Mouse (Mus musculus): ENCODE measurements around the gene Tnks2.
"Not testable (repeated sequence)": the region's sequence is repeated elsewhere in the genome, so short reads cannot be mapped to it uniquely, and the experiment has no call there.

Tnks2 gene

DNA sequence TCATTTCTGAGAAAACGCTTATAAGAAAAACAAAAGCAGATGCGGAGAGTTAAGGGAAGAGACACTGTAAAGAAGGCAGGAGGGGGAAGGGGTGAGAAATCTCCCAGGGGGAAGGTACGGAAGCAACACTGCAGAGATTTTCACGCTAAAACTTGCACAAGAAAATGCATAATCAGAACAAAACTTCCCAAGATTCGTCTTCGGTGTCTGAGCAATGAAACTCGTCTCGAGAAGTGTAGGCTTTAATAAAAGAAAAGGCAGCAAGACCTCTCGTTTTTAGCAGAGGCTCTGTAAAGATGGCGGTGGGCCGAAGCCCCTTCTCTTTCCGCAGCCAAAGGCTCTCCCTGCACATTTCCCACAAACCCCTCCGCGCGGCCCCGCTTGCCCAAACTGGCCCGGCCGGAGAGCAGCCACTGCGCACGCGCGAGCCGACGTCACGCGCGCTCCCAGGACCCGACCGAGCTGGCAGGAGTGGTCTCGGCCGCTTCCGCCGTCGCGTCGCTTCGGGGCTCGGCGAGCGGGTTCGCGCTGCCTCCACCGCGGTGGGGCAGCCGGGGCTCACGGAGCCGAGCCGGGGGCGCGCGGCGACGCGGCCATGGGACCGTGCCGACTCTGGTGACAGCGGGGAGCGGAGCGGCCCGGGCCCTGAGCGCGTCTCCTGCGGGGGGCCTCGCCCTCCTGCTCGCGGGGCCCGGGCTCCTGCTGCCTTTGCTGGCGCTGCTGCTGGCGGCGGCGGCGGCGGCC, at the start of gene Tnks2:
Tnks2 (plus strand) TSS at position 445 of the 744 bp plus-strand sequence.
- peak; percentile 98 for DNase-seq (ENCODE audit: low spot score)

DNA sequence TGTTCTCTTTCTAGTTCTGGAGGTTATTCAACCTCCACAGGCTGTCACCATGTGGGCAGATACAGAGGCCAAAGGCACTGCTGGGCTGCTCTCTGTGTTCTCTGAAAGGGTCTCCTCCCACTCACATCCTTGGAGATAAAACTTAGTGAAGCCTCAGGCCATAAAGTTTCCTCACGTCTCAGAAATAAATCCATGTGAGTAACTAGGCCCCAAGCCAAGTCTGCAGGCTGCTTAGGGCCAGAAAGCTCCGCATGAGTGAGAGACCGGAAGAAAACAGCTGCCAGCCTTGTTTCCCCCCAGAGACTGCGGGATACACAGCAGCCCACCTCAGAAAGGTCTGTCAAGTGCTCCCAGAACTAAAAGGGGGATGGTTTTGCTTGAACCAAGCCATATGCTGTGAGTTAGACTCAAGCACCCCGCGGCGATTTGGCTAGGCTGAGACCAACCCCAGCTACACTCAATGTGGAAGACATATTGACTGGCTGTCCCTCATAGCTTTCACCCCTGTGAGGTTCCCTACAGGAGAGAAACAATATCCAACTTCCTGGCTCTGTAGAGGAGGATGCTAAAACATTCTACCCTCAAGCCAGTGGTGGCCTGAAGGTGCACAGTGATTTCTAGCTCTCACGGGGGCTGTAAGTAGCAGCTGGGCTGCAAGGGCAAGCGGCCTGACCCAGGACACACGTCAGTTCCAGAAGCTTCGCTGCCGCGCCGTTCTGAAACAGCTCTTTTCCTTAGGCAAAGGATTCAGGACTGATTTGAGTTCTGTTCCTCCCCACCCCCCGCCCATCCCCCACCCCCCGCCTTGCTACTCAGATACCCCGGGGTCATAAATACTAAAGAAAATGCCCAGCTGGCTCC, 43.9 kb upstream of the Tnks2 start:
- peak; percentile 84 for DNase-seq (ENCODE audit: low spot score)

DNA sequence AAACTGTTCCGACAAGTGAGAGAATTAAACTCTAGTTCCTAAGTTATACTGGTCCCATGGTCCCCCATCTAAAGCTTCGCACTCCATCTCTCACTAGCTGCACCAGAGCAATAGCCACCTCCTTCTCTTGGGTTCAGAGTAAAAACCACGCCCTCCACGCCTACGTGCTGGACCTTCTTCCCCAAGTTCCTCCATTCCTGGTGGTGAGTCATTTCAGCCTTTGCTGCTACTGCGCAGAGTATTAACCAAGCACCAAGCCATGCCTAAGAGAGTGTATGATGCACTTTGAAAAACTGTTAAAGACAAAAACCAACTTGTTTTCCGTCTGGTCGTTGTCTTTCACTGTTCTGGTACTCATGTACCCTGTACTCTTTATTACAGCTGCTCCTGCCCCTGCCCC, 41.4 kb upstream of the Tnks2 start:
- peak; percentile 15 for DNase-seq (ENCODE audit: low spot score)

DNA sequence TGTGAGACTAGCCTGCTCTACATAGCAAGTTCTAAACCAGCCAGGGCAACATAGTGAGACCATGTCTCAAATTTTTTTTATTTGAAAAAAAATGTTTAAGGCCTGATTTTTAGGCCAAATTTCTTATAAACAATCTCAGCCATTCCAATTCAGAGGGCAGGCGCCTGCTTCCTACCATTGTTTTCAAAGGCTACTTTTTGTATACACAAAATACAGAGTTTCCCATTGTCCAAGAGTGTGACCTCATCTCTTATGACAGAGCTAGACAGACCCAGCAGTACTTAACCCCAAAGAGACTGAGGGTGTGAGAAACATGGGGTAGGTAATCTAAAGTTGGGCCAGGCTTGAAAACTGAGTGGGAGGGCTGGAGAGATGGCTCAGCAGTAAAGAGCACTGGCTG, 40.6 kb upstream of the Tnks2 start:
- no peak for DNase-seq (ENCODE audit: low spot score)

DNA sequence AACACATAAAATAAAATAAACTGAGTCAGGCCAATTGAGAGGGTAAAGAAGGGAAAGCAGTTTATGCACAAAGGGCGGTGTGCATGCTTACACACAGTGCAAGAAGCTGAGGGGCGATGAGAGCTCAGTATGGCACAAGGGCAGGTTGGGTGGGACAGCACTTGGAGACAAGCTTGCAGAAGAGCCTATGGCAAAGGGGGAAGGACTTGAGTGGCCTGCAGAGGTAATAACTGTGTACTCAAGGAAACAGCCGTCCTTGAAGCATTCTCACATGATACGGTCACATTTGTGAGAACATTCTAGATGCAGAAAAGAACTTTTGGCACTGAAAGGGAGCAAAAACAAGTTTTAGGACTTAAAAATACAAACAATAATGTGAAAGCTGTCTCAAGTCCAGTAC, 40.0 kb upstream of the Tnks2 start:
- no peak for DNase-seq (ENCODE audit: low spot score)

DNA sequence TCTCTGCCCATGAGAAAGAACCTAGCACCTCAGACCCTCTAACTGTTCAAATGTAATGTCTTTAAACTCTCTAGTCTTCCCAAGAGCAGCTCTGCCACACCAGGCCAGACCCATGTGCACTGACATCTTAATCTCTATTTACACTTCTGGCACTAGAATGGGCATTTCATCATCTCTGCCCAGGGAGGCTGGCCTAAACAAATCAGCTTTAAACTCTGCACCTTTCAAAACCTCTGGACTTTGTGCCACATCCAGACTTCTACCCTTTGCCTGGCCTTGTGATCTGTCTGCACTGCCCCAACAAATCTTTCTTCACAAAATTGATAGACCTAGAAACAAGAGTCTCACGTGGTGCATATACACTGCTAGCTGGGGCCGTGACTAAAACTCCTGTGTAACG, 38.8 kb upstream of the Tnks2 start:
- DNase-seq (ENCODE audit: low spot score): no peak

DNA sequence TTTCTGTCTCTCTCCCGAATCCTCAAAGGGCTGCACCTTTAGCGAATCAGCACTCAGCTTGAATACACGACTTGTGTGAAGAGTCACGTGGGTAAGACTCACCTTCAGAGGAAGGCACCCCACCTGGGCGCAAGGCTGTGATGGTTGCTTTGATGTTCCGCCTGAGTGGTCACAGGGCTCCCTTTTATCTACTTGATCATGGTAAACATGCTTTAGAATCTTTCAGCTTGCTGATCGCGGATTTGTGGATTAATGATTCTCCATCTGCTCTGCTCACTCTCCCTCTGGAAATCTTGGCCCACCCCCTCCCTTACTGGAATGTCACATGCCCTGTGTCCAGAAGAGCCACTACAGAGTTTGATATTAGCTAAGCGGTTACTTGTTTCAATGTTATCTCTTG, 37.1 kb upstream of the Tnks2 start:
- peak; percentile 25 for DNase-seq (ENCODE audit: low spot score)

DNA sequence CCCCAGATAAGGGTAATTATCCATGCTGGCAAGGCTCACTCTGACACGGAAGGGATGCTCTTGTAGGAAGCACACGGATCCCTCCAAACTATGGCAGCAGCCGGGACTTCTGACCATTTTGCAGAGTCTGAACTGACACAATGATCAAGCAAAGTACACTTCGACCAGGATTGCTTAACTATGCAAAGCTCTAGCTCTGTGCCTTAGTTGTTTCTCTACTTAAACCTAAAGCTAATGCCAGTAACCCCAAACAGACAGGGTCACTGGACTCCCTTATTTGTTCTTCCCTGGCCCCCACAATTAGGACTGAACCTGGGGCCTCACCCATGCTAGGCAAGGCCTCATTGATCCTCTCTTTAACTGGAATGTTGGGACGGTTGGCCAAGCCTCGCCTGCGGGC, 33.7 kb upstream of the Tnks2 start:
- no peak for DNase-seq (ENCODE audit: low spot score)

DNA sequence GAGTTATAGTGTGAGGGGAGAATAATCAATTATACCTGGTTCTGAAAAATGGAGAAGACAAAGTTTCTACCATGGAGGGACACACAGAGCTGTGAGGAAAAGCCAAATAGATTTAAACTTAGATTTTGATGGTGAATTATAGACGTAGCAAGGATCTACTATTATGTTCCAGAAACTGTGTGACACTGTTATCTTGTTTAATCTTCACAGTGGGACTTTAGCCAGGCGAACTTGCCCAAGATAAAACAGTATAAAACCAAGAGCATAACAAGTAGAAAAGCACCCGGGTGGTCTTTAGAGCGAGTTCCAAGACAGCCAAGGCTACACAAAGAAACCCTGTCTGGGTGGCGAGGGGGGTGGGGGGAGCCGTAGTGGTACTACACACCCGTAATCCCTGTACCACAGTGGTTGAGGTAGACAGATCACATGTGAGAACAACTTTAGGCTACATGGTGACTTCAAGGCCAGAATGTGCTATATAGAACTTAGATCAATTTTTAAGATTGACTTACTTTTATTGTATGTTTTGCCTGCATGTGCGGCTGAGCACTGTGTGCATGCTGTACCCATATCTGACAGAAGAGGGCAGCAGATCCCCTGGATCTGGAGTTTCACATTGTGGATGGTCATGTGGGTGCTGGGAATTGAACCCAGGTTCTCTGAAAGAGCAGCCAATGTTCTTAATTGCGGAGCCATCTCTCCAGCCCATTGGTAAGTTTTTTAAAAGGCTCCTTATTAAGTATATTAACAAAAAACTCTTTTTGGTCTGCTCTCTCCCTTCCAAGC, 32.0 kb upstream of the Tnks2 start:
- no peak for DNase-seq (ENCODE audit: low spot score)

DNA sequence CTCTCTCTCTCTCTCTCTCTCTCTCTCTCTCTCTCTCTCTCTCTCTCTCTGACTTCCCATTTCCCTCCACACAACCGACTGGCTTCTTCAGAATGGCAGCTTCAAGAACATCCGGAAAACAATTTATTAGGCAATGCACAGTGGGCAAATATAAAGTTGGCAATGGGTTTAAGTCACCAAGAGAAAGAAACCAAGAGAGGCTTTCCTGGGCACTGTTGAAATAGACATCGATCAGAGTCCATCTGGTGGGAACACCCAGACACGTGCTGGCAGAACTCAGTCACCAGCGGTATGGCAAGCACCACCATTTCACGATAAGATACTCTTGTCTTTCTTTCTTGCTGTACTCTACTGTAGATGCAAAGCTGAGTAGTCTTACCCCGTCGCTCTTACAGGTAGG, 30.6 kb upstream of the Tnks2 start:
- no peak for DNase-seq (ENCODE audit: low spot score)

DNA sequence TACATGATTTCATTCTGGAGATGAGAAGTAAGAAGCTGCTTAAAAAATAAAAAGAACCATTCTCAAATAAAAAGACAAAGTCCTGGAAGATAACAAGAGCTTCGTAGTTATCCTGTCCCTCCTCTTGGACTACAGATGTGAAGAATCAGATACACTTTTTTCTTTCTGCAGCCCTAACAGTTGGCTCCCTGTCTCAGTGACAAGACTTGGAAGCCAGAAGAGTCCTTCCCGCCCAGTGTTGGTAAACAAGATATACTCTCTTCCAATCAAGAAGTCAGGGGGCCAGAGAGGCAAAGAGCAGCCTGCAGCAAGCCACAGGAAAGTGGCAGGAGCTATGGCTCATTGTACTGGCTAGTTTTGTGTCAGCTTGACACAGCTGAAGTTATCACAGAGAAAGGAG, 27.2 kb upstream of the Tnks2 start:
- DNase-seq (ENCODE audit: low spot score): no peak

DNA sequence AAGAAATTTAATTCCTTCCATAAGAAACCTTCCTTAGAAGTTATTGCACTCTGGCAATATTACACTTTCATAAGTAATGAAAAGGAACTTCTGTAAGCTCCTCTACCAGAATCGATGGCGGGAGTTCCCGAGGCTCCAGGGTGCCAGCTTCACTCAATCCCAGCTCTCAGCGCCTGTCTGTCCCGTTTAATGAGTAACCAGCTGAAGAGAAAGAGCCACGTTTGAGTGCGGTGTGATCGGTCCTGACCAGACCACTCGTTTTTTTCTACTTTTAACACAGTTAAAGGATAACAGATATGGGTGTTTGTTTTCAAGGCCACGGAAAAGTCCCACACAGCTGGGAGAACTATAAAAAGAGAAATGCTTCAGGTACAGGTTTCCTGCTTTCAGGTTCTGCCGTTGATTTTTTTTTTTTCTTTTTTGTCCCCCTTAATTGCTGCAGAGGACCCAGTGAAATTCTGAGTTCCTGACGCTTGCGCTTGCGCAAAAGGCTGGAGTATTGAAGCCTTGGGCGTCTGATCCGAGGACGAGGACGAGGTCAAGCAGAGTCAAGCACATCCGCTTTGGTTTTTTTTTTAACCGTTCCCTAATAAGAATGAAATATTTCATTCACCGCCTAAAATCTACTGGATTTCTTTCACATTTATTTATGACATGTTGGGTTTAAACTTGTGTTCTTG, 25.5 kb upstream of the Tnks2 start:
- DNase-seq (ENCODE audit: low spot score): peak; percentile 15

DNA sequence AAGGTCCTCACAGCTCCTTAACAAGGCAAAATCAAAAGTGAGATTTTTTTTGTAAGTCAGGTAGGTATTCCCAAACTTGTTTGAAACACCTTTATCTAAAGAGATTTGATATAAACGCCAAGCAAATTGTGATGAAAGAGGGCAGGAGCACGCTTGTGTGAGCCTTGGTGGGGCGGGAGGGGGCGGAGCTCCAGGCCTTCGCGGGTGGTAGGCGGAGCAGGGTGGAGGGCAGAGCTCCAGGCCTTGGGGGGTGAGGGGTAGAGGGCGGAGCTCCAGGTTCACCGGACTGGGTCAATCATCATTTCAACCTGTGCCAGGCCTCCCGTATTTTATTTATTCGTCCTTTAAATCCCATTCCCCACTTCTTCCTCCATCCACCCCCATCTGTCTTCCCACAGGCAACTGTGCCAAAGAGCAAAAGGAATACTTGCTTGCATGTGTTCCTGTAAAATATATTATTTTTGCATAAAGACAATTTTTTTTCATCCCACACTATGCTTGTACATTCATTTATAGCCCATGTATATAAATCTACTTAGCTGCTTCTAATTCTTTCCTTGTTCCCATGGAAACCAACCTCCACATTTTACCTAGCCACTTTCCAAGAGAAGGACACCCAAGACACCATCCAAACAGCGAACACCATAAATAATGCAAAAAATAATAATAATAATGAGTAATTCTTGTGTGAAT, 24.4 kb upstream of the Tnks2 start:
- DNase-seq (ENCODE audit: low spot score): peak; percentile 38

DNA sequence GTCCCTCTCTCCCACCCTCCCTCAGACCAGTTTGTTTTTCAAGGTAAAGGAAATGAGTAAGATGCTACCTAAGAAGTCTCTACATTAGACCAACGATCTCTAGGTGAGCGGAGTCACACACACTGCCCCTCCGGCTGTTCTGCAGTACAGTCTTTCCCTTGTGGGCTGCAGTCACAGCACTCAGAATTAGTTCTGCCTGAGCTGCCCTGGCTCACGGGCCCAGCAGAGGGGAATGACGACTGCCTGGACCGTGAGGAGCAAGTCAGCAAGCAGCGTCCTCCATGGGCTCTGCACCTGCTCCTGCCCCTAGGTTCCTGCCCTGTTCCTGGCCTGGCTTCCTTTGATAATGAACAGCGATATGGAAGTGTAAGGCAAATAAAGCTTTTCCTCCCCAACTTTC, 22.0 kb upstream of the Tnks2 start:
- no peak for DNase-seq (ENCODE audit: low spot score)

DNA sequence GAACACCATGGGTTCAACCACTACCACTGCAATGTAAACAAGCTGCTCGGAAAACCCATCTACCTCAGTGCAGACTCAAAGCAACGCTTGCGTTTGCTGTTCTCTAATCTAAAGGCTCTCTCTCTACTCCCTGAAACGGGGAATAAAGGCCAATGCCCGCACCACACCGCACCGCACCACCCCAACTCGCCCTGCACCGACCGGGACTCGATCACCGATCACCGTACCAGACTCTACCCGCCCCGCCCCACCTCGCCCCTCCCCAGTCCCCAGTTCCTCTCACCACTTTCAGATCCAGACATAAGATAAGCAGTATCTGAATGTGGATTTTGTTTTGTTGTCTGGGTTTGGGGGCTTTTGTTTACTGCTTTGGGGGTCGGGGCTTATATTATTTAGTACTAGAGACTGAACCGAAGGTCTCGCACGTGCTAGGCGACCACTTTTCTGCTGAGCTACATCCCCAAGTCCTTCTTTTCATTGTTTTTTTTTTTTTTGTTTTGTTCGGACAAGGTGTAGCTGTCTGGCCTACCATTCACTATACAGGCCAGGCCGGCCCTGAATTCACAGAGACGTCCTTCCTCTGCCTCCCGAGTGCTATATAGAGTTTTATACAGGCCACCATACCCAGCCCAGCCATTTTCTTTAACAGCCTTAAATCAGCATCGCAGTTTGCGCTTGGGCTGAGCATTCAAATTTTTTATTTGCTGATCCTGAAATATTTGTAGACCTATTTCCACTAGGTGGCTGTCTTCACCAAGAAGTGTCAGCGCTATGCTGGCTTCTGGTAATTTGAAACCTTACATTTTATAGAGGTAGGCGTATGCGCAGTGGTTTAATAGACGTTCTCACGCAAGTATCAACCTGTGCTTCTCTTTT, 18.4 kb upstream of the Tnks2 start:
- no peak for DNase-seq (ENCODE audit: low spot score)

DNA sequence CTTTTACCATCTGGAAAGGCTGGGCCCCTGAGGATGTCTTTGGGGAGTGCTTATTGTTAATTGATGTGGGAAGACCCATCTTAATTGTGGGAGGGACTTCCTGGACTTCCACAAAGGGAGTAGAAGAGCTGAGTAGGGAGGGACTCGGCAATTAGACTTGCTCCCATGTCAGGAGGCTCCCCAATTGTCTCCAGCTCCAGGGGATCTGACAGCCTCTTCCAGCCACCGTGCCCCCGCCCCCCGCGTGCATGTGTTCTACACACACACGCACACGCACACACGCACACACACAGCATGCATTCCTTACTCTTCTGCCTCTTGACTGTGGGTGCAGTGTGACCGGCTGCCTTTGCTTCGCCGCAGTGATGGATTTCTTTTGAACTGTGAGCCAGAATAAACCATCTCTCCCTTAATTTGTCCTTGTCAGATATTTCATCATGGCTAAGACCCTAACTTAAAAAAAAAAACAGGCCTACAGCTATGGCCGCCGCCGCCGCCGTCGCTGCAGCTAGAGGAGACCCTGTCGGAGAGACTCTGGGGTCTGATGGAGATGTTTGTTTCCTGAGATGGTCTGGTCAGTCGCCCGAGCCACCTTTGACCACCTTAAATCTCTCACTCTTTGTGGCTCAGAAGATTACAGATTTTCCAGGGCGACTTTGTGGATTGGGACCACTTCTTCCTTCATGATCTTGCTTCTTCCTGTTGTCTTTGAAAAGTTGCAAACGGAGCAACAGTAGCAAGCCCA, 15.7 kb upstream of the Tnks2 start:
- peak; percentile 18 for DNase-seq (ENCODE audit: low spot score)

DNA sequence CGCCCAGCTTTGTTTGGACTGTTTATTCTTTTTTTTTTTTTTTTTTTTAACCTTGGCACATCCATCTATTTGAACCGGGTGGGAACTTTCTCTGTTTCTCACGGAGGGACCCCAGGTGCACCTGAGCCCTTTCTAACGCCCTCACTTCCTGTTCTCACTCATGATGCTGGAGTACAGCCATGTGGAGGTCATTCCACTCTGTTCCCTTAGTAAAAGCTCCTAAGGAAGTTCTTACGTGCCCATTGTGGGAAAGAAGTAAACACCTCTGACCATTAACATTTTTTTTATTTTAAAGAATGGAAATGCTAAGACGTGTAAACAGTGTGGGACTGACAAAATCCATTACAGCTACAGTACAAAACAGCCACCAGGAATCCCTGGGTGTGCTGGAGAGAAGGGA, 14.8 kb upstream of the Tnks2 start:
- DNase-seq (ENCODE audit: low spot score): no peak

DNA sequence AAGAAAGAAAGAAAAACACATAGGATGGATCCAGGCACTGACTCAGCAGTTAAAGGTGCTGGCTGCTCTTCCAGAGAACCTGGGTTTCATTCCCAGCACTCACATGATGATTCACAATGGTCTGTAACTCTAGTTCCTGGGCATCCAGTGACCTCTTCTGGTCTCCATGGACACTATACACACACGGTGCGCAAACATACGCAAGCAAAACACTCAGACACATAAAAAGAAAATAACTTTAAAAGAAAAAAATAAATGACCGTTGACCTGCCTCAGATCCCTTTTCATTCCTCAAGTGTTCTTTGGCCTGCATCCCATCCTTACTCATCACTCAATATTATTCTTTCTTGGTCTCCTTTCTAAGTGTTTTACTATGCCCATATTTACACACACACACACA, 13.6 kb upstream of the Tnks2 start:
- DNase-seq (ENCODE audit: low spot score): no peak

DNA sequence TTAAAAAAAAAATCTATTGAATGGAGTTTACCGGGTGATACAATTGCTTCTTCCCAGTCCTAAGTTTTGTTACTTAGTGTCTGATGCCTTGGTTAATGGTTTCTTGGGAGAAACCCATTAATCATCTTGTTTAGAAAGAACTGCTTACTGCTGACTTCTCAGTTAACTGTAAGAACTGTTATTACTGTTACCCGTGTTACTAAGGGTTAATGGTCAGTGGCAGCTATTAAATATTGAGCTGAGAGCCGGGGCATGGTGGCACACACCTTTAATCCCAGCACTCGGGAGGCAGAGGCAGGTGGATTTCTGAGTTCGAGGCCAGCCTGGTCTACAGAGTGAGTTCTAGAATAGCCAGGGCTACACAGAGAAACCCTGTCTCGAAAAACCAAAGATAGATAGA, 12.7 kb upstream of the Tnks2 start:
- not testable (repeated sequence) for DNase-seq (ENCODE audit: low spot score)

DNA sequence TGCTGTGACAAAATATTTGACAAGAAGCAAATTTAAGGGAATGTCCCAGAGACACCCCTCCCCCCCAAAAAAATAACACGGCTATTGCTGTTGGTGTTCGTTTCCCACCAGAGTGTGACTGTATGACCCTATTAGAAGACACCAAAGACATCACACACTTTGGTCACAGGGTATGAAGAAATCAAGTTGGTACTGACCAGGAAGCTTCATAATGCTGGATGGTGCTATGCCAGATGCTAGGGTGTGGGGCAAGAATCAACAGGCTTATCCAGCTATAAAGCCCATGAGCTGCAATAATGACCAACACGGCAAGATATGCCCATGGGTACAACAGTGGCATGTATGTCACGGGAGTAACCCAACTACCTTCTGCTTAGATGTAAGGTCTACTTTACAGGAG, 11.3 kb upstream of the Tnks2 start:
- no peak for DNase-seq (ENCODE audit: low spot score)

All from testis, postnatal 14 days (tissue).